Mouse (Mus musculus) heart, adult 2 months (tissue): ENCODE measurements at regions not wholly inside any gene's neighbourhood (a gene's known extent, or its start where the extent isn't known, plus 50 kb on each side); places are given as distances from the start of the nearest gene placed in this dataset.

ENCODE experiments used
- CTCF ChIP-seq: fragments of 200-600 bp; IDR thresholded peaks from 2 replicates; pipeline ENCODE4 v1.8.1; 2022; ENCODE audit warnings: antibody characterized with exemption, mild to moderate bottlenecking, moderate library complexity
- EP300 ChIP-seq: fragments of 200-500 bp; IDR thresholded peaks from 2 replicates; pipeline ENCODE4 v1.6.1; 2011; ENCODE audit warnings: low read depth, low read length, control low read depth; ENCODE audit not compliant: insufficient read depth
- POLR2A ChIP-seq: fragments of 200-500 bp; IDR thresholded peaks from 2 replicates; pipeline ENCODE4 v1.6.1; 2011; ENCODE audit warnings: mild to moderate bottlenecking, low read depth, low read length, control low read depth; ENCODE audit not compliant: insufficient read depth

DNA sequence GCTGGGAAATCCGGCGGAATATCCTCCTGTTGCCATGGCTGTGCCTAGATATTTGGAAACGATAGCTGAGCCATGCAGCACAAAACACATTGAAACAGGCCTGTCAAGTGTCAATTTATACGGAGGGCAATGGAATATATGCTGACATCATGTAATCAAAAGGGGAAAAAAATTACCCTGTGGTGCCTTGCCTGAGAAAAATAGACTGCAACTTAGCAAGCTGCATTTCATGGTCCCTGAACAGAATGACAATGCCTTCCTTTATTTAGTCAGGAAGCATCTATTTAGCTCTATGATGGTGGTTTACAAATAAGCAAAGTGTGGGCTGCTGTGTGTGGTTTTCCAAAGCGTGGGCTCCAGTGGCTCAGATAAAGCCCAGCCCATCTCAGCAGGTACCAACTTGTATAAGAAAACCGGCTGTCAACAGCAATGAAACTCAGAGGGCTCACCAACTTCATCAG lies 887.4 kb downstream of the Slc4a3 start:
- TF ChIP-seq EP300 (no peak), CTCF (no peak), POLR2A (no peak)
